Mouse (Mus musculus) midbrain, embryonic 12.5 days (tissue): ENCODE data around the gene Hes5. TPM values are rescaled to one million over a fixed set of nuclear protein-coding genes. Genes with fewer than 3 reads are reported as not detected.
A peak's percentile ranks its signal among the peaks of the same experiment; 100 is the strongest.

ENCODE experiments used
- ATAC-seq: fragments of 200-750 bp; cut with Nextera tagmentation; 2 replicates; pipeline ENCODE4 v1.8.0; 2017; ENCODE audit warnings: low read depth, moderate TSS enrichment, moderate library complexity; ENCODE audit not compliant: low FRiP score
- H3K27ac ChIP-seq: fragments of 300-500 bp; sonication (generic); replicated peaks from 2 replicates; pipeline ENCODE4 v1.5.1; 2016; ENCODE audit warnings: mild to moderate bottlenecking
- H3K27me3 ChIP-seq: fragments of 300-500 bp; sonication (generic); 2 replicates; pipeline ENCODE4 v1.6.1; 2016; ENCODE audit warnings: mild to moderate bottlenecking
- H3K36me3 ChIP-seq: fragments of 300-500 bp; sonication (generic); 2 replicates; pipeline ENCODE4 v1.6.1; 2016
- H3K4me1 ChIP-seq: fragments of 300-500 bp; sonication (generic); 2 replicates; pipeline ENCODE4 v1.6.1; 2016
- H3K4me2 ChIP-seq: fragments of 300-500 bp; sonication (generic); replicated peaks from 2 replicates; pipeline ENCODE4 v1.6.1; 2016; ENCODE audit warnings: mild to moderate bottlenecking, moderate library complexity
- H3K4me3 ChIP-seq: fragments of 300-500 bp; sonication (generic); 2 replicates; pipeline ENCODE4 v1.5.1; 2016; ENCODE audit warnings: mild to moderate bottlenecking
- H3K9ac ChIP-seq: fragments of 300-500 bp; sonication (generic); replicated peaks from 2 replicates; pipeline ENCODE4 v1.6.1; 2016; ENCODE audit warnings: mild to moderate bottlenecking, moderate library complexity
- H3K9me3 ChIP-seq: fragments of 300-500 bp; sonication (generic); 2 replicates; pipeline ENCODE4 v1.6.1; 2016; ENCODE audit warnings: mild to moderate bottlenecking
- WGBS: fragments of 180-500 bp; shearing (Covaris S2); methylation state at CpG from one replicate; pipeline ENCODE4 v1.1.7; 2016; 5-methylcytosine and 5-hydroxymethylcytosine counted together
- polyA plus RNA-seq: library from polyadenylated mRNA; unstranded; fragments of >200 nt; fragmentation: Nextera tagmentation; extraction: Ambion mirVana; gene quantifications from 2 replicates; pipeline ENCODE4 v1.2.1, GENCODE M21; 2016

Hes5 gene
- polyA plus RNA-seq, 1 experiment from 2014 or later, result 870 TPM

GRCm38 (mm10) chr4:154960021-154960689, 568 bp upstream of the Hes5 start:
- Histone ChIP-seq H3K27me3 (peaks cover 44% of the 10 kb centered on the region), H3K36me3 (peaks cover 9% of the 10 kb centered on the region; the same call in 1 of the 2 replicates), H3K4me1 (peaks cover 72% of the 10 kb centered on the region), H3K9ac (peak overlapping the region; percentile 91; the same call in 1 of the 2 replicates), H3K9me3 (no peaks in the 10 kb centered on the region), H3K4me3 (peak overlapping the region; percentile 67), H3K4me2 (peak overlapping the region; percentile 66), H3K27ac (peak overlapping the region; percentile 99)
- WGBS, result 8% methylated on average over 18 of the region's 20 CpGs
- ATAC-seq, result peak; percentile 69

GRCm38 (mm10) chr4:154961226-154961738, 559 bp downstream of the Hes5 start:
- peak overlapping the region; percentile 66 for H3K4me2 ChIP-seq
- H3K4me1 ChIP-seq, result peaks cover 79% of the 10 kb centered on the region
- no peaks in the 10 kb centered on the region for H3K9me3 ChIP-seq
- peak overlapping the region; percentile 99 for H3K27ac ChIP-seq
- peaks cover 34% of the 10 kb centered on the region for H3K27me3 ChIP-seq
- no peak for ATAC-seq
- peaks cover 9% of the 10 kb centered on the region; the same call in 1 of the 2 replicates for H3K36me3 ChIP-seq
- peak overlapping the region; percentile 91 for H3K9ac ChIP-seq
- under 1% methylated on average over 47 of the region's 47 CpGs for WGBS
- H3K4me3 ChIP-seq, result peak overlapping the region; percentile 67

GRCm38 (mm10) chr4:154961911-154962310, 1.2 kb downstream of the Hes5 start:
- Histone ChIP-seq H3K4me3 (peak overlapping the region; percentile 67), H3K27me3 (peaks cover 30% of the 10 kb centered on the region), H3K36me3 (peaks cover 9% of the 10 kb centered on the region; the same call in 1 of the 2 replicates), H3K4me2 (peak overlapping the region; percentile 66), H3K4me1 (peaks cover 80% of the 10 kb centered on the region), H3K9ac (peak overlapping the region; percentile 91), H3K27ac (peak overlapping the region; percentile 99), H3K9me3 (no peaks in the 10 kb centered on the region)
- no peak for ATAC-seq
- WGBS, result 2% methylated on average over 13 of the region's 13 CpGs

GRCm38 (mm10) chr4:154962683-154963082, 2.0 kb downstream of the Hes5 start:
- H3K9me3 ChIP-seq, result no peaks in the 10 kb centered on the region
- ATAC-seq, result no peak
- peaks cover 9% of the 10 kb centered on the region; the same call in 1 of the 2 replicates for H3K36me3 ChIP-seq
- peak overlapping the region; percentile 91 for H3K9ac ChIP-seq
- peak overlapping the region; percentile 66 for H3K4me2 ChIP-seq
- WGBS, result 35% methylated on average over 7 of the region's 7 CpGs
- H3K27me3 ChIP-seq, result peaks cover 28% of the 10 kb centered on the region; the same call in 1 of the 2 replicates
- peak overlapping the region; percentile 99 for H3K27ac ChIP-seq
- peaks cover 73% of the 10 kb centered on the region for H3K4me1 ChIP-seq
- H3K4me3 ChIP-seq, result peak overlapping the region; percentile 67

- WGBS, result 9% methylated on average over 11 of the region's 11 CpGs
- peak; percentile 1 for ATAC-seq
- peaks cover 28% of the 10 kb centered on the region; the same call in 1 of the 2 replicates for H3K27me3 ChIP-seq
- peaks cover 66% of the 10 kb centered on the region for H3K4me1 ChIP-seq
- peak overlapping the region; percentile 91 for H3K9ac ChIP-seq
- peak overlapping the region; percentile 66 for H3K4me2 ChIP-seq
- peak overlapping the region; percentile 99 for H3K27ac ChIP-seq
- H3K4me3 ChIP-seq, result peak overlapping the region; percentile 67
- H3K36me3 ChIP-seq, result peaks cover 9% of the 10 kb centered on the region; the same call in 1 of the 2 replicates
- no peaks in the 10 kb centered on the region for H3K9me3 ChIP-seq
Observed at GRCm38 (mm10) chr4:154963190-154963836, 2.6 kb downstream of the Hes5 start.

- under 1% methylated on average over 66 of the region's 66 CpGs for WGBS
- H3K4me1 ChIP-seq, result peaks cover 59% of the 10 kb centered on the region
Observed at GRCm38 (mm10) chr4:154963901-154964580, 3.3 kb downstream of the Hes5 start, which contains the start of gene Pank4. Gene Pank4 (plus strand): TSS chr4:154964123.

GRCm38 (mm10) chr4:154964581-154965235, 4.0 kb downstream of the Hes5 start:
- Histone ChIP-seq H3K27ac (peak overlapping the region; percentile 99), H3K9ac (peak overlapping the region; percentile 91), H3K36me3 (peaks cover 18% of the 10 kb centered on the region), H3K4me2 (peak overlapping the region; percentile 66), H3K27me3 (peaks cover 14% of the 10 kb centered on the region; the same call in 1 of the 2 replicates), H3K4me1 (peaks cover 52% of the 10 kb centered on the region), H3K4me3 (peak overlapping the region; percentile 67), H3K9me3 (no peaks in the 10 kb centered on the region)
- ATAC-seq, result no peak
- WGBS, result under 1% methylated on average over 33 of the region's 36 CpGs

More at GRCm38 (mm10) chr4:154963901-154964580, 3.3 kb downstream of the Hes5 start, which contains the start of gene Pank4:
- peak within 1 kb of the TSS; percentile 99 for H3K27ac ChIP-seq
- peak within 1 kb of the TSS; percentile 67 for H3K4me3 ChIP-seq
- peak within 1 kb of the TSS; percentile 91 for H3K9ac ChIP-seq
- peaks cover 21% of the 10 kb centered on the region; the same call in 1 of the 2 replicates for H3K27me3 ChIP-seq
- ATAC-seq, result peak; percentile 77
- no peaks in the 10 kb centered on the region for H3K9me3 ChIP-seq
- H3K36me3 ChIP-seq, result peaks cover 11% of the 10 kb centered on the region
- H3K4me2 ChIP-seq, result peak within 1 kb of the TSS; percentile 66

- Histone ChIP-seq H3K36me3 (peaks cover 29% of the 10 kb centered on the region), H3K9ac (peak overlapping the region; percentile 91)
- no peak for ATAC-seq
Observed at GRCm38 (mm10) chr4:154965856-154966255, 5.1 kb downstream of the Hes5 start.

GRCm38 (mm10) chr4:154967173-154967572, 6.5 kb downstream of the Hes5 start:
- 0 out of 2 replicates have a peak, but pooled peaks cover 4% of the 10 kb centered on the region for H3K27me3 ChIP-seq
- H3K36me3 ChIP-seq, result peaks cover 33% of the 10 kb centered on the region
- 68% methylated on average over 5 of the region's 5 CpGs for WGBS
- no peak for ATAC-seq
- no peak overlapping the region for H3K27ac ChIP-seq
- H3K4me1 ChIP-seq, result peaks cover 36% of the 10 kb centered on the region
- H3K9me3 ChIP-seq, result no peaks in the 10 kb centered on the region
- no peak overlapping the region for H3K4me3 ChIP-seq
- H3K9ac ChIP-seq, result no peak overlapping the region
- no peak overlapping the region for H3K4me2 ChIP-seq

More at GRCm38 (mm10) chr4:154965856-154966255, 5.1 kb downstream of the Hes5 start:
- Histone ChIP-seq H3K4me3 (peak overlapping the region; percentile 67), H3K4me2 (peak overlapping the region; percentile 66), H3K27me3 (0 out of 2 replicates have a peak, but pooled peaks cover 4% of the 10 kb centered on the region), H3K4me1 (peaks cover 45% of the 10 kb centered on the region), H3K9me3 (no peaks in the 10 kb centered on the region), H3K27ac (peak overlapping the region; percentile 99; the same call in 1 of the 2 replicates)
- WGBS, result 66% methylated on average over 3 of the region's 3 CpGs

GRCm38 (mm10) chr4:154972546-154972945, 11.8 kb downstream of the Hes5 start:
- Histone ChIP-seq H3K4me1 (no peaks in the 10 kb centered on the region), H3K9ac (no peak overlapping the region), H3K4me3 (no peak overlapping the region), H3K9me3 (no peaks in the 10 kb centered on the region), H3K36me3 (peaks cover 87% of the 10 kb centered on the region), H3K27ac (no peak overlapping the region), H3K27me3 (no peaks in the 10 kb centered on the region), H3K4me2 (no peak overlapping the region)
- no peak for ATAC-seq
- WGBS, result 97% methylated on average over 12 of the region's 12 CpGs

GRCm38 (mm10) chr4:154974163-154974611, 13.5 kb downstream of the Hes5 start:
- no peaks in the 10 kb centered on the region for H3K27me3 ChIP-seq
- no peaks in the 10 kb centered on the region for H3K4me1 ChIP-seq
- H3K27ac ChIP-seq, result no peak overlapping the region
- no peak overlapping the region for H3K9ac ChIP-seq
- no peak for ATAC-seq
- H3K9me3 ChIP-seq, result no peaks in the 10 kb centered on the region
- H3K36me3 ChIP-seq, result peaks cover 100% of the 10 kb centered on the region
- WGBS, result 90% methylated on average over 11 of the region's 11 CpGs
- H3K4me2 ChIP-seq, result no peak overlapping the region
- no peak overlapping the region for H3K4me3 ChIP-seq
